ENCODE assay signal across 14 mouse cellular contexts in genomic region chr5:12049806-12050205, GRCm38 (mm10).
"Had no signal": no experiment of that assay in that cellular context is flagged by ENCODE, and none has a peak within 500 bp of the region (broad histone marks: within the 10 kb centered on the region; RNA-seq: fewer than 3 reads in every experiment).

No protein-coding gene starts in this region.

- DNase-seq: gastrocnemius, postnatal 14 days; gastrocnemius, postnatal 36 days; heart, adult 11 months; heart, adult 2 months; heart, postnatal 14 days; heart, postnatal 36 days; kidney, adult 11 months; kidney, adult 2 months; kidney, postnatal 10 days; kidney, postnatal 25 days; kidney, postnatal 4 days; liver; liver, embryonic 13.5 days; liver, postnatal 0 days had no signal
